Mouse (Mus musculus) 3T3-L1 (cell line): ENCODE measurements around the gene AI481877.

ENCODE experiments used
- DNase-seq: peaks from one replicate; pipeline ENCODE4 v3.0.0-alpha.2; 2015; ENCODE audit warnings: low read depth, low spot score

AI481877 gene

DNA sequence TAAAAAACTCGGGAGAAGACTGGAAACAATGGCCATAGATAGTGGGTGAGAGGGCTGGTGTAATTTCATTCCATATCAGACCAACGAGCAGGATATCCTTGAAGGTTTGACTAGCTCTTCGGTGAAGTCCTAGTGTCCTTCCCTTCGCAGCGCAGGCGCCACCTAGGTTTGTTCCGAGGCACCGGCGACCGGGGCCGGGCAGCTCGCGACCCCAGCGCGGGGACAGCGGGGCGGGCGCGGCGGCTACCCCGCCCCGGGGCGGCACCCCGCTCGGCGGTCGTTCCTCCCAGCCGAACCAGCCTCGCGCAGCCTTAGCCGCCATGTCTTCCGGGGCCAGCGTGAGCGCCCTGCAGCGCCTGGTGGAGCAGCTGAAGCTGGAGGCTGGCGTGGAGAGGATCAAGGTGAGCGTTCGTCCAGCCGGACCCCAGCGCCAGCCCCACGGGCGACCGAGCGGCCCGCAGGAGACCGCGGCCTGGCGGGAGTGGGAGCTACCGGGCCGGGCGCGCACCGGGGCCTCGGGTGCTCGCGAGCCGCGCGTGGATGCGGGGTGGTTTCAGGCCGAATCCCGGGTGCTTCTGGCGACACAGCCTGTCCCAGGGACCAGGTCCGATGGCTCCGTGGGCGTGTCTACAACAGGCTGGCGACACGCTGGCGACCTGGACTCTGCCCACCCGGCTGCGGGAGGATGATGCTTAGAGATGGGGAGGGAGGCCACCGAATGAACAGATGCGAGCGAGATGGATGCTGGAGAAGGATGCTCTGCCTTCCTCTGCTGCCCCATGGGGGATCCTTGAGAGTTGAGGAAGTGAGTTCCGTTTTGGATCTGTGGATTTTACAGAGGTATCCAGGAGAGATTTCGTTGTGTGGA lies 103.6 kb downstream of the AI481877 start, which contains the start of gene Gng10:
Gene Gng10 (plus strand): TSS at position 171 of the 868 bp plus-strand sequence.
- peak; percentile 54 for DNase-seq

DNA sequence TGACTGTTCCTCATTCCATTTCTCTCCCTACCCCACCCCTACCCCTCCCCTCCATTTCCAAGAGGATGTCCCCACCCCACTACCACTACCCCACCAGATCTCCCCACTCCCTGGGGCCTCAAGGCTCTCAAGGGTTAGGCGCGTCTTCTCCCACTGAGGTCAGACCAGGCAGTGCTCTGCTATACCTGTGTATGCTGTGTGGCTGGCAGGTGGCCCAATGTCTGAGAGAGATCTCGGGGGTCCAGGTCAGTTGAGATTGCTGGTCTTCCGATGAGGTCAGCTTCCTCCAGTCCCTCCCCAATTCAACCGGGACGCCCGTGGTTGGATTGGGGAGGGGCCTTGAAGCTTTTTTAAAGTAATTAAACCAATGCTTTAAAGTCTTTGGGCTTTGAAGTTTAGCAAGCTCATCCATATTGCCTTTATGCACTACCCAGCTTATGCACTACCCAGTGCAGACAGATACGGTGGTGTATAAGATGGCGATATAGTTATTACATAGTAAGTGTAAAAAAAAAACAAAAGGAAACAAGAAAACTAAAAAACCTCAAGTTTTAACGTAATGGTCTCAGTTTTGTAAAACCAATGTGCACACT lies 104.4 kb downstream of the AI481877 start:
- DNase-seq: no peak

GRCm38 (mm10) chr4:59016922-59017321 lies 121.9 kb downstream of the AI481877 start:
- no peak for DNase-seq

- no peak for DNase-seq
Measured at GRCm38 (mm10) chr4:59015181-59015580, 123.6 kb downstream of the AI481877 start.

DNA sequence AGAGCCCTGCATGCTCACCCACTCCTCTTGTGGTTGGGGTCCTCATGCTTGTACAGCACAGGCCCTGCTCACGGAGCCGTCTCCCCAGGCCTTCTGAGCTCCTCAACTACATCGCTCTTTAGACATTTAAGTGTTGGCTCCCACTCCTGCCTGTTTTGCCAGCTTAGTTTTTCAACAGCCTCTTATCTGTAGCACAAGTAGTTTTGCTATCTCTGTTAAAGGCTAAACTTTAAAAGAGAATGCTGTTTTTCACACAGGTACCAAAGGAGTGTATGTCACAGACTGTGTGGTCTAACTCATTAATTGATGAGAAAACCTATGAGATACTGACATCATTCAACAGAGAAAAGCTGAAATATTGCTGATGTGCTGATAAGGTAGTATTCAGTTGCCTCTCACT lies 127.3 kb downstream of the AI481877 start:
- no peak for DNase-seq

GRCm38 (mm10) chr4:59009696-59010095 lies 129.1 kb downstream of the AI481877 start:
- no peak for DNase-seq

DNA sequence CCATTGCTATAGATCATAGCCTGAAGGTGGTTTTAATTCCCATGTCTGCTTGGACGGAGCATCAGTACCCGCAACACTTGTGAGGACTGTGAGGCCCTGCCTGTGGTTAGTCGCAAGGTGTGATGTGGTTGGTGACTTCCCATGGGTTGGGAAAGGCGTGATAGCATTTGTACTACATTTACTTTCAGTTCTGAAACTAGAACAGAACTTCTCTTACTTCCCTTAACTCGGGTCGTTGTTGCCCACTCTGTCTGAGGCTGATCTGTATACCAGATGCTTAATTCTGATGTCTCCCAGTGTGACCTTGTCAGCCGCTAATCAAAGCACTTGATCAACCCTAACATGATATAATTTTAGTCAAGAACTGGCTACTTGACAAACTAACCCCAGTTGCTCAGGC lies 129.6 kb downstream of the AI481877 start:
- no peak for DNase-seq

GRCm38 (mm10) chr4:59007974-59008373 lies 130.8 kb downstream of the AI481877 start:
- peak; percentile 40 for DNase-seq

DNA sequence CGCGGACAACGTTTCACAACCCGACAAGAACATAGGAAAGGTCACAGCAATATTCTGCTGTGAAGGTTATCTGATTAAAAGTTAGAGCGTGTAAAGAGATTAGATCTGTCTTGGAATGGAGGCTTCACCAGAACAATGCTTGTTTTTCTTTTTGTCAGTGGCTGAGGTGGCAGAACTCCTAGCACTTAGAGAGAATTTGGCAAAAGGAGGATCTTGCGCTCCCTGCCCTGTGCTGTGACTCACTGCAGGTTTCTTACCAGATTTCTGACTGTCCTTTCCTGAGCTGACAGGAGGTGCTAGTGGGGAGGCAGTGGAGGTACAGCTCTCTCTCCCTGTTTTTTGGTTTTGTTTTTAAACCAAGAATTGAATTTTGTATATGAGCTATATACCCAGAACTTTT lies 131.8 kb downstream of the AI481877 start:
- peak; percentile 69 for DNase-seq

GRCm38 (mm10) chr4:59006211-59006610 lies 132.6 kb downstream of the AI481877 start:
- DNase-seq: no peak

GRCm38 (mm10) chr4:59003806-59004200 lies 135.0 kb downstream of the AI481877 start:
- DNase-seq: no peak

DNA sequence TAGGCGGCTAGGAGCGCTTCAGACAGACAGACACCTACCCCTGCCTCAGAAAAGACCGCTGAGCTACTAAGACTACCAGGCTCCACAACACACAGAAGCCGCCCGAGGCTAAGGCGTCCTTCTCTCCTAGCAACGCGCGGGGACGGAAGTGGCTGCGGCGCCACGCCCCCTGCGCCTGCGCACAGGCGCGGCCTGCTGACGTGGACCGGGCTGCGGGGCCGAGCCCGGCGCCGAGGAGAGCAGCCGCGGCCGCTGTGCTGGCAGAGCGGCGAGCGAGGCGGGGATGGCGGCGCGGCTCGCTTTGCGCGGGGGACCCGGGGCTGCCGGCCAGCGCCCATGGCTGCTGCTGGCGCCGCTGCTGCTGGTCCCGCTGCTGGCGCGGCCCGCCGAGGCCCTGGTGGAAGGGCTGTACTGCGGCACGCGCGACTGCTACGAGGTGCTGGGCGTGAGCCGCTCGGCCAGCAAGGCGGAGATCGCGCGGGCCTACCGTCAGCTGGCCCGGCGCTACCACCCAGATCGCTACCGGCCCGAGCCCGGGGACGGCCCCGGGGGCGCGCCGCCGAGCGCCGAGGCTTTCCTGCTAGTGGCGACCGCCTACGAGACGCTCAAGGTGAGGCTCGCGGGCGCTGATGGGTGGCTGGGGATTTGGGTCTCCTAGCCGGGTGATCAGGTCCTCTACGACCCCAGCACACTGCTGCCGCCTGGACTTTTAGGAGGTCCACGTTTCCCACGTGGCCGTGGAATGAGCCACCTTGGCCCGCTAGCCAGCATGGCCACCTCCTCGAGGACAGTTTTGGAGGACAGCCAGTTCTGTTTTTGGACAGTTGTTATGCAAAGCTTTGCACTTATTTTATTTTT lies 135.6 kb downstream of the AI481877 start, which contains the start of gene Gm20503:
Gene Gm20503 (plus strand): TSS at position 263 of the 858 bp plus-strand sequence.
- DNase-seq: peak; percentile 84

- peak; percentile 69 for DNase-seq
Measured at GRCm38 (mm10) chr4:59000614-59001013, 138.2 kb downstream of the AI481877 start.

- peak; percentile 85 for DNase-seq
Measured at GRCm38 (mm10) chr4:58999686-59000085, 139.1 kb downstream of the AI481877 start.

DNA sequence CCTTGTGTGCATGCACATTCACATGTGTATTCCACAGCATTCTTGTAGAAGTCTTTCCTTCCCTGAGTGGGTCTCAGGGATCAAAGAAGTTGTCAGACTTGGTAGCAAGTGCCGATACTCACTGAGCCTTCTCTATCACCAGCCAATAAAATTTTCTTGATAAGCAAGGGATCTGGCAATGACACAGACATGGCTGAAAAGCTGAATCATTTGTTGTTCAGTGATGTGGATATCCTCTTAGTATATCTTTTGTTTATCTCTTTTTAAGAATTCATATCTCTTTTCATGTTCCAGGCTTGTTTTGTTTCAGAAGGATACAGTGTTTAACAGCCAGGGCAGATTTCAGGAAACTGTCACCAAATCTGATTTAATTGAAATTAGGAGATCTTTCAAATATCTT lies 140.1 kb downstream of the AI481877 start:
- DNase-seq: no peak

GRCm38 (mm10) chr4:58997081-58997480 lies 141.7 kb downstream of the AI481877 start:
- DNase-seq: no peak

GRCm38 (mm10) chr4:58995251-58995693 lies 143.5 kb downstream of the AI481877 start:
- DNase-seq: no peak

- no peak for DNase-seq
Measured at GRCm38 (mm10) chr4:58994762-58995161, 144.0 kb downstream of the AI481877 start, which contains the start of gene Dnajc25. TSS of gene Dnajc25 (plus strand) at chr4:58995062.
